Mouse (Mus musculus) CD8-positive naive resting alpha-beta T cell, adult 2 months (primary cell): ENCODE results near the gene Dpp6.

Experiments
- DNase-seq, 2 experiments: peaks; one replicate each; pipeline ENCODE4 v3.0.0; 2022; ENCODE audit warnings: low read depth in 2 of 2, low spot score in 2 of 2

The Dpp6 gene

DNA sequence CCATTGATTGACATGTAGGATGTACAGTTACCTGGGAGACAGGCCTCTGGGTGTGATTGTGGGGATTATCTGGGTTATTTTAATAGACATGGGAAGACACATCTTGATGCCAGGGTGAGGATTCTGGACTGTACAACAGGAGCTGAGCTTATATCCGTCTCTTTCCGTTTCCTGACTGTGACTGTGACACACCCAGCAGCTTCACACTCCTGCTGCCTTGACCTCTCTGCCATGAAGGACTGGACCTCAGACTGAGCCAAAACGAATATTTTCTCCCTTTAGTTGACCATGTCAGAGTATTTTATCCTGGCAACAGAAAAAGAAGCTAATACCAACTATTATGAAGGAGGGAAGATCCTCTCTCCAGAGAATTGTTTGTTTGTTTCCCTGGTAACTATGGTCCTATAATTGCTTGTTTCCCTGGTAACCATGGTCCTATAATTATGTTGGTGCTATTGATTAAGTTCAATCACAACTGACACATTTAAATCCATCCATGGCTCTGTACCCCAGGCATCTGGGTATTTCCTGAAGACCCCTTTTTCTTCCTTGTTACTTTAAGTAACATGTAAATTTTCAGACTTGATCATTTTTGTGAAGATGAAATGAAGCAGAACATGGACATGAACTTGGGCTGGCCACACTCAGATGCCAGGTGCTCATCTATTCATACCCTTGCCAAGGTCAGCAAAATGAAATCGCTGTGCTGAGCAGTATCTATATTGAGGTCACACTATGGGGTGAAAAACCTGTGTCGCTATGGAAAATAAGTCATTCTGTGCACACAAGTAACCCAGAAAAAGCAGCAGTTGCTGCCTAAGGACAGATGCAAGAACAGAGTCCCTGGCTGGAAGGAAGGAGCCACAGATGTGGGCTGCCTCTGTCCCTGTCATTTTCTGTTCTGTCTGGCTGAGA, 531.4 kb downstream of the Dpp6 start:
- no peak for DNase-seq

DNA sequence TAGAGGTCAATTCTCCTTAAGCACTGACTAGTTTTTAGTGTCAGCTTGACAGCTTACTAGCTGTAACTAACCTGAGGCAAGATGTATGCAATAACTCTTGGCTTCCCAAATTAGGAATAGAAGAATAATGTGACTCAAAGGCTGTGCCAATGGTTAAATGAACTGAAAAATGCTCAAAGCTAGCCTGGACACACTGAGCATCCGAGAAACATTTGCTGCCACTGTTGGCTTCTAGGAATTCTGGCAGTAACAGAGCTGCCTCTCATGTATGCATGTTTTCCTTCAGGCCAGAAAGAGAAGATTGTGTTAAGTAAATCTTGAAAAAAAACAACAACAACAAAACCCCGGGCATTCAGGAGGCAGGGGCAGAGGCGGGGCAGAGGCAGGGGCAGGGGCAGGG, 540.6 kb downstream of the Dpp6 start:
- DNase-seq = no peak

DNA sequence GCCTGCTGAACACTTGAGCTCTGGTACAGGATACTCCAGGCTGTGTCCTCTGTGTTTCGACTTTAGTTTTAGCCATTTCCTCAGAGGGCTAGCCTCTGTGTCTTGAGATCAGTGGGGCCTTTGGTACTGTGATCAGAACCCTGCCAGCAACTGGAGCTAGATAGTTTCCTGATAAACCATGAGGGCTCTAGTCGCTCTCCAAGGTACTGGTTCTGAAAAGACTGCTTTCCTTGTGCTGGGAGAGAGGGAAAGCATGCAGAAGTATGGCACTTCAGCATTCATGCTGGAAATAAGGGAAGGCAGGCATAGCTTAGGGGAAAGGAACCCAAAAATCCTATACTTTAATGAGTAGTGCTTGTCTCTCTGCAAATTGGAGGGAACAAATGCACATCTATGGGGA, 548.9 kb downstream of the Dpp6 start:
- DNase-seq = no peak

DNA sequence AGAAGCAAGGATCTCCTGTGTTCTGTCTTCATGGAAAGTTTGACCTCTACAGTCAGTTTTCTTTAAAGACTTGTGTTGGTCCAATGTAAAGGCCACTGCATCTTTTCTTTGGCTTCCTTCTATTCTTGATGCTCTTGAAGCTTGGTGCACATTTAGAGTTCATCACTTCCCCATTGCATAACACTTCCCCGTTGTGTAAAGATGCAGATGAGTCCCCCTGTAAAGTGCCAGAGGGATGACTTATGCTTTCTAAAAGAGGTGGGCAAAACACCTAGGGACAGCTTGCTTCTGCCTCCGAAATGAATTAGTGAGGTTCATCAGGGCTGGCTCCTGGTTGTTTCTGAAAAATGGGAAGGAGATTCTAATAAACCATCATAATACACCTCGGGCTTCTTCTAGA, 553.8 kb downstream of the Dpp6 start:
- DNase-seq = no peak

DNA sequence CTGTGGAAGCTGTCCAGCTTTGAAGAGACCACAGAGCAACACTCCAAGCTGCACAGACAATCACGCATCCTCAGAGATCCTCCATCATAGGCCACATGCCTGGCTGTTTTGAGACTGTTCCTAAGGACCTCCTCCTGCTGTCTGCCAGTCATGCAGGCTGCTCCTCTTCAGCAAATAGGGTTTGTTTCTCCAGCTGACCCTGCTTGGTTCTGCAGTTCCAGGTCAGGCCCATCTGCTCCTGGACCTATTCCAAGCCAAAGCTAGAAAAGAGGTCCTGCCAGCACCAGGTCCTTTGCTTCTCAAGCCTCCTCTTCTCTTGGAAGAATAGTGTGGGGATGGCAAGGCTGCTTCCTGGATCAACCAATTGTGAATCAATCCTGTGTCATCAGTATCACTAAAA, 556.9 kb downstream of the Dpp6 start:
- DNase-seq = no peak

DNA sequence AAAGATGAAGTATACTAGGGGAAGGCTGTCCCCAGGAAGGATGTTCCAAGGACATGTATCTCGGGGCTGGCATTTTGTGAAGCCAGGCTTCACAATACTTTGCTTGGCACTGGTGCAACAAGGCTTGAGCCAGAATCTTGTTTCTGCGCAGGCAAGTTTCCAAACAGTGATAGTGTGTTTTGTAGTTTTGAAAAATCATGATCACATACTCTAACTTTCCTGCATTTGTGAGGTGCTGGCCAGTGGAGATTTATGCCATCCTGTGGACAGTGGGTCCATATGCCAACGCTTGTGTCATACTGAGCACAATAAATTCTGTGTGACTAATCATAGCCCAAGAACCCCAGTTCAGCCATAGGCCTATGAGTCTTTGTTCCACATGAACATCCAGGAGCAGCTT, 558.8 kb downstream of the Dpp6 start:
- DNase-seq = no peak

DNA sequence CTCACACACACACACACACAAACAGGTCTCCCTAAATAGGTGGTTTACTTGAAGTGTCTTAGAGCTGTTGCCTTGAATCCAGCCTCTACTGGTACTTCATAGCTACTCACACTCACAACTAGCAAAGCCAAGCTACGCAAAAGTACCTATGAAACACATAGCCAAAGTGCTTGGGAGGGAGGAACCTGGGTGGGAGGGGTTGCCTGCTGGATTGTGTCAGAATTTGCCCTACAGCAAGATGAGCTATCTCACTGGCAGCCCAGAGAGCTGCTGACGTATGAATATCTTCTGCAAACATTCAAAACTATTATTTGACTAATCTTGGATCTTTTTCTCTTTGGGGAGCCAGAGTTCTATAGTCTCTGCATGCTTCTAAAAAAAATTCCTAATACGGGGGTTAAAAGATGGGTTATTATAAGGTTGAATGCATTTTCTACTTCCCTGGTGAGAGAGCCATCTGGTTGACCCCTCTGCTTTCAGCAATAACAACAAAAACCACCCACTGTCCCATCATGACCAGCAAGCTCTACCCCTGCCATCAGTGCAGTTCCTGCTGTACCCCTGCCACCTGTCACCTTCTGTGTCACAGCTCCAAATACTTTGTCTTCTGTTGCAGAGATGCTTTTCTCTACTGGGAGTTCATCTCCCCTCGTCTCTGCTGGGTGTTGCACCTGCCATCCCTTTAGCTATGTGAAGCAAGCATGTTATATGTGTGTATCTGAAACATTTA, 563.8 kb downstream of the Dpp6 start:
- DNase-seq = no peak

DNA sequence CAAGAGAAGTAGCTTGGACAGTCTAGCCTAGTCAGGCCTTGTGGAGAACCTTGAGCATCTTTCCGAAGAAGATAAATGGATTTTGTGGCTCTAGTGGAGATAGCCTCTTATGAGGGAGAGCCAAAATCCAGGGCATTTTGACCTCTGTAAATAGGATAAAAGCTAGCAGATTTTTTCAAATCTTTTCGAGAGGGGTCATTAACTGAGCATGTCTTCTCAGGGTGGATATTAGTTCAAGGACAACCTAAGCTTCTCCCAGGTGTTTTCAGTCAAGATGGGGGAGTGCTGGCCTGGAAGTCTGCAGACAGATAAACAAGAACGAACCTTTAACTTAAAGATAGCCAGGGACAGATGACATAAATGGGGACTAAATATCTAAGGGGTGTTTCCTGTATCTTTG, 581.4 kb downstream of the Dpp6 start:
- DNase-seq = no peak

DNA sequence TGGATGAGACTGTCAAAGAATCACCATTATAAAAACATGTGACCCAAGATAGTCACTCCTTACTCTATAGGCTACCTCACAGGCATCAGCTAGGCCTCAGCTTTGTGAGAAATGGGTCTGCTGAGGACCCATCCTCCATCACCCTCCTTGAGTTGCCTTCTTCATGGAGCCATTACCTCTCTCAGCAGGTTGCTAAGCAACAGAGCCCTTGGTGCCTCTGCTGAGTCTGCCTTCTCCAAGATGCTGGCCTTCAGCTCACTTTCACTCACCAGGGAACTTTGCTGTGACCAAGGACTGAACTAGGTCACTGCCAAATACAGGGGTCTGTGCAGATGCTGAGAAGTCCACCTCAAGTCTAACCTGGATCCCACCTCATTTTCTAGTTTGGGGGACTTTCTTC, 582.1 kb downstream of the Dpp6 start:
- no peak for DNase-seq

DNA sequence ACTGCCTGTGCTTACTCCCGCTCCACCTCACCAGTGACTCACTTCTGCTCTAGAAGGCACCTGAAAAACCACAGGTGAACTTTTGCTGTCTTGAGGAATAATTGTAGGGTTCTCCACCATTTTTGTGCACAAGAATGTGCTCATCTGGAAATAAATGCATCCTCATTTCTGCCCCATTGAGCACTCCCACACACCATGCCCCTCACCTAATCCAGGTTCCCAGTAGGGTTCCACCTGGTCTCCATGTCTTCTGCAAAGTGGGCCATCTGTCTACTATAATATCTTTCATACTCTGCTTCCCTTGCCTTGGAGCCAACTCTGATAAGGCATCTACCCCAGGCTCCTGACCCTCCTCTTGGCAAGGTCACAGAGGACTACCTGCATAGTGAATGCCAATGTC, 585.6 kb downstream of the Dpp6 start:
- DNase-seq = no peak

DNA sequence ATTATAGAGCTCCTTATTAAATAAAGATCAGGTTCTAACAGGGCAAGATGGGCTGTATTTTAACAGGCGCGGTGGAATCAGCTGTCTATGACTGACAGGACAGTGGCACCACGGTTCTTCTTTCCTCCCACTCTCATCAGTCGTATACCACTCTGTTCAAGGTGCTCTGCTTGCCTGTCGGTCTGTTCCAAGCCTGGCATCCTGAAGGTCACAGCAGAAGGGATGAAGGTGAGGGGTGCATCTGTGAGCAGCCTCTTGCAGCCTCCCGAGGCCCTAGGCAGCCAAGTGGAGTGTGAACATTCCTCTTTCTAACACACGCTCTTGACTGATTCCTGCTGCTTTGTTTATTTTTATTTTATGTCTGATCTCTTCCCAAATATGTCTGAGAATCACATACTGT, 591.9 kb downstream of the Dpp6 start:
- no peak for DNase-seq

DNA sequence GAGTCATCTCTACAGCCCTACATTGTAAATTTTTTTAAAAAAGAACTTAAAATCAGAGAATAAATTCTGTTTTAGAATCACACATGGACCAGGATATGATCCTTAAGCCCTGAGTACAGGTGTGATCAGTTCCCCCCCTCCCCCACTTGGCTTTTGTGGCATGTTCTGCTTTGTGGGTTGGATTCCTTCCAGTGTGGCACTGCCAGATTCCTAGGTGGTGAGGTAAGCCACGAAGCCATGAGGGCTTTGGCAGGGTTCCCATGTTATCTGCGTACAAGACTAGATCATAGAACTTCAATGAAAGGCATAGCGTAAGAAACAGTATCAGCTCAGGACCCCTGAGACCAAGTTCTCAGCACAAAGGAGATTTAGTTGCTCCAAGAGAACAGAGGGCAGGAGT, 596.0 kb downstream of the Dpp6 start:
- DNase-seq = no peak

DNA sequence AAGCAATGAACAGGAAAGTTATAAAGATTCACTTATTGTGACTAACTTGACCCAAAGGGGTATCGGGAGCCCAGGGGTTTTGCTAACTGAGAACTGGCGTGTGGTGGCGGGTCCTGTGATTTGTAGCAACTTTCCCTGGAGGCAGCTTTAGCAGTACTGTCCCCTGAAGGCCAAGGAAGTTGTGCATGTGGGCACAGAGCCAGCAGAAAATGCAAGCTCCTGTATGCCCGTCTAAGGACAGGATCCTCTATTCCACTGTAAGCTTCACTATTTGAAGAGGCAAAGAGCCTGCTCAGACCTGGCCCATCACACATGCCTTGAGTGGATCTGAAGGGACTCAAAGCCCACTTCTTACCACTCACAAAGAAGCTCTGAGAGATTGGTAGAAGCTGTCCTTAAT, 598.5 kb downstream of the Dpp6 start:
- no peak for DNase-seq

DNA sequence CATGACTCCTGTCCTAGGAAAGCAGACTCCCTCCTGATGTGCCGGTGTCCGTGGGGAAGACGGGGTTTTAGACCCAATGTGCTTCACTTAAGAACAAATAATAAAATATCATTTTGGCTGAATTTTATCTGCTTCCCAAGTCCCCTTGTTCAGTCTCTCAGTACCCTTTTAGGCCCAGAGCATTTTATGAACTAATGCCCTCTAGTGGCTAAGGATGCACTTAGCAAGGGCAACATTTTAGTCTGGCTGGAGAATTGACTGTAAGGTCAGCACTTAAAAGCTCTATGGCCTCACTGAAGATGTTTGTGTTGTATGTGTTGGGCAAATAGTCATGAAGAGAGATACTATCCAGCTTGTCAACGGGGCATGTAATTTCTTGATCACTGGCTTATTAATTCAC, 599.6 kb downstream of the Dpp6 start:
- no peak for DNase-seq

DNA sequence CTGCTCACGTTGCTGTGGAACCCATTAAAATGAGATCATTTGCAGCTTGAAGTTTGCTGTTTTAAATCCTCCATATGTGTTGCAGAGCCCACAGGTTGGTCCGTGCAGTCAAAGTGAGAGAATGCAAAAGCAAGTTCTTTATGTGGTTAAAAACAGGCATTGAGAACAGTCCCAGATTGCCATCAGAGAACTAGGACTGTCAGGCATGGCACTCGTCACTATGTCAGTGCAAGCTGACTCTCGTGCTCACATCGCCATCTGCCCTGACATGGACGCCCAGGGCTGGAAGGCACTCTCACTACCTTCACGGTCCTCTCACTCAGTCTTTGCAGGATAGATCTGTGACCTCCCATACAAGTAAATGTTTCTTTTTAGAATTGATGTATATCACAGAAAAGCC, 600.4 kb downstream of the Dpp6 start:
- DNase-seq = no peak

DNA sequence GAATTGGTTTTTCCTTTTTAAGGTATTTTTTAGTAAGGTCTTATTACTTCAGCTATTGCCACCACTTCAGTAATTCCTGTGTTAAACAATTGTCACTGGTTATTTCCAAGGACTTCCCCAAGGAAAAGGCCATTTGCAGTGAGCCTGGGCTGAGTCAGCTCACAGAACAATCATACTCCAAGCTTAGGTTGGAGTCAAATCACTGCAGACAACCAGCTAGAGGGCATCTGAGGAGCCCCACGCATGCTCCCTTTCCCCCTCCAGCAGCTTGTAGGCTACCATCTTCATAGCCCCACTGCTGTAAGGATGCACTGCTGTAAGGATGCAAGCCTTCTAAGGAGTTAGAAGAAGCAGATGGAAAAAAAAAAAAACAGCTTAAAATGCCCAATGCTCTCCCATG, 601.9 kb downstream of the Dpp6 start:
- no peak for DNase-seq

DNA sequence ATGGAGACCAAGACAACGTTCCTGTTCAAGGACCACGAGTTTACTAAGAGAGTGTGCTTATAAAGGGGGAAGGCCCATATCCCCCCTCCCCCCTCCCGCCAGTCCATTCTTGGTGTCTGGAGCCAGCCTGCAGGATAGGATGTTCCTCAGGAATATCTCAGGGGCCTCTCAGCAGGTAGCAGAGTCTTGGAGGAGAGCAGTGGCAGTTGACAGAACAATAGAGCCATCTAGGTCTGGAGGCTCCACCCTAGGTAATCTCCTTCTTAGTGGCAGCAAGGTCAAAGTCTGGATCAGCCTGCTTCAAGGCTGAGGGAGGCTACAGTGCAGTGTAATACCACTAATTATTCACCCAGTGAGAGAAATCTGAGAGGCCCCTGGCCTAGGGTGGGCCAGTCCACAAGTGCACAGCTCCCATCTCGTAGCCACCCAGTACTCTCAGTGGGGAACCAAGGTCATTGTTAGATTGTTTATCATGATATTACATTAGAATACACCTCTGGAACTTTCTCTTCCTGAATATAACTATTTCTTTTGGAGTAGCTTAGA, 604.2 kb downstream of the Dpp6 start:
- no peak for DNase-seq

DNA sequence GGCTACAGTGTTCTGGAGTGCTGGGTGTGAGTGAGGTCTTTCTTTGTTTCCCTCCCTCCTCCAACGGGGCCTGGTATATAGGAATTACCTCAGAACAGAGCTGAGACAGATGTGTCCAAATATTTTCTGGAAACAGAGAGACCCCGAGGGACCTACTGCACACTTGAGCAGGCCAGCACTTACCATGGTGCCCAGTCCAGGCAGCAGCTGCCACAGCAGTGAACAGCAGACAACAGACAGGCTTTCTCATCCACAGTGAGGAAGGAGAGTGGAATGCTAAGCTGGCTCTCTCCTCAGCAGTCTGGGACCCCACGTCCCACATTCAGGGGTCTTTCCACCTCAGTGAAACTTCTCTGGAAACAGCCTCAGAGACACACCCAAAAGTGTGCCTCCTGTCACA, 606.8 kb downstream of the Dpp6 start:
- no peak for DNase-seq

DNA sequence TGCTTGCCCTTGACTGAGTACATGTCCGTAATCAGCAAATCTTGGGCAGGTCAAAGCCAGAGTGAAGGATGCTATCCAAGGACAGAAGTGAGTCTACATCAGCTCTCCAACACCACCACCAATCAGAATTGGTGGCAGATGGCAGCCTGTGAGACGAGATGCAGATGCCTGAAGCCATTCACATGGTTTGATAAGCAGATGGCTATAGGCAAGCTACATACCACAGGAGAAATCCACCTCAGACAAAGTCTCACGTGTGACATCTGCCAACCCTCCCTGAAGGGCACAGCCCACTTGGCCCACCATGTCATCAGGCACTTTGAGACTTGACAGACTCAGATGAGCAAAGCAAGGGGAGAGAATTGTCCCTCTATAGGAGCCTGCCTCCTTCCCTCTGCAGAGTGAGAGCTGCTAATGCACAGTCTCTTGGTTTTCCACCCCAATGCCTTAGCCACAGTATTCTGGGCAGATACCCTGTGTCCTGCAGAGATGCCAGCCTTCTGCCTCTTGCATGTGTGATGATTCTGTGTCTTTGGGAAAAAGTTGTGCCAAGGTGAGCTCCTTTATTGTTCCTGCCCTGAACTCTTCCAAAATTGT, 607.6 kb downstream of the Dpp6 start:
- no peak for DNase-seq

DNA sequence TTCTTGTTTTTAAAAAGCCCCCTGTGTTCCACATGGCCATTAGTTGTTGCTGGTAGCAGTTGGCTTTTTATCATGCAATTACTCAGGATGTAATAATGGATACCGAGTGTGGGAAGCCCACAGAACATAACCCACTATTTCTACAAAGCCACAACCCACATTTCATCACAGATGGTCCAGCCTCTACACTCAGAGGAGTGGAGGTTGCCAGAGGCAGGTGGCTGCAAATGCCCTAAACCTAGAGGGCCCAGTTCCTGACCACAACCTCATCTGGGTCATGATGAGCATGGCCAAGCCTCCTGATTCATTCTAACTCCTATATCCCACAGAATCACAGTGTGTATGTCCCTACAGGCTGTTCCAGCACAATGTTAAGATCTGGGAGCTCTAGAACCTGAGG, 609.2 kb downstream of the Dpp6 start:
- no peak for DNase-seq

DNA sequence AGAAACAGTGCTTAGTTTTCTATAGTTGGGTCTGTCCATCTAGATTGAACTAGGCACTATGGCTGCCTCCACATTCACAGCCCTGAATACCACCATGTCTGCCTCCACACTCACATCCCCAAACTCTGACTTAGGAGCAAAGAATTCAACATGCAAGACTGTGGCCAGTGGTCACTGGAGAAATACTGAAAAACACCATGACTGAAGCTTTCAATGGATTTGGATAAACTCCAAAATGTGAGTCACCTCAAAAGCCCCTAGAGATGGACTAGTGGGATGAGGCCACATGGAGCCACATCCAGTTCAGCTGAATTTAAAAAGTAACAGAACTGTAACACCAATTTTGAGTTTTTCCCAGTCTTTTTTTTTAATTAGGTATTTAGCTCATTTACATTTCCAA, 616.6 kb downstream of the Dpp6 start:
- no peak for DNase-seq
